Mouse (Mus musculus) ES-Bruce4 (cell line): ENCODE results near the gene Trim65. TPM values are rescaled to one million over a fixed set of nuclear protein-coding genes. Genes with fewer than 3 reads are reported as not detected.

ENCODE experiments used
- H3K27ac ChIP-seq: 2 replicates; pipeline ENCODE4 v1.5.1; 2012; ENCODE audit warnings: low read length, inconsistent platforms; ENCODE audit not compliant: insufficient read depth
- H3K27me3 ChIP-seq: 2 replicates; pipeline ENCODE4 v1.6.1; 2012; ENCODE audit warnings: mild to moderate bottlenecking, low read length, inconsistent platforms; ENCODE audit not compliant: control insufficient read depth, poor library complexity, insufficient read depth, severe bottlenecking
- H3K36me3 ChIP-seq: 2 replicates; pipeline ENCODE4 v1.6.1; 2012; ENCODE audit warnings: inconsistent platforms, mild to moderate bottlenecking, low read length, moderate library complexity; ENCODE audit not compliant: control insufficient read depth, poor library complexity, insufficient read depth, severe bottlenecking
- H3K4me1 ChIP-seq: one replicate; pipeline ENCODE4 v1.8.1; 2011; ENCODE audit warnings: low read length; ENCODE audit not compliant: control insufficient read depth, insufficient read depth
- H3K4me3 ChIP-seq: 2 replicates; pipeline ENCODE4 v1.5.1; 2011; ENCODE audit warnings: low read depth, mild to moderate bottlenecking, low read length
- H3K9ac ChIP-seq: 2 replicates; pipeline ENCODE4 v1.6.1; 2012; ENCODE audit warnings: low read depth, mild to moderate bottlenecking, inconsistent platforms; ENCODE audit not compliant: poor library complexity, severe bottlenecking
- H3K9me3 ChIP-seq: replicated peaks from 2 replicates; pipeline ENCODE4 v1.6.1; 2012; ENCODE audit warnings: mild to moderate bottlenecking, low read length, inconsistent platforms; ENCODE audit not compliant: control insufficient read depth, poor library complexity, insufficient read depth, severe bottlenecking
- CTCF ChIP-seq: IDR thresholded peaks from one replicate; pipeline ENCODE4 v1.8.1; 2011; ENCODE audit warnings: low read depth, low read length
- EP300 ChIP-seq: IDR thresholded peaks from 2 replicates; pipeline ENCODE4 v1.6.1; 2011; ENCODE audit warnings: low read depth, low read length; ENCODE audit not compliant: insufficient read depth
- POLR2A ChIP-seq: IDR thresholded peaks from one replicate; pipeline ENCODE4 v1.8.1; 2011; ENCODE audit warnings: low read length; ENCODE audit not compliant: insufficient read depth
- polyA plus RNA-seq: library from polyadenylated mRNA; stranded (reverse); fragments of >200 nt; gene quantifications from 2 replicates; pipeline ENCODE4 v1.2.4, GENCODE M21; 2011; ENCODE audit warnings: low read depth; ENCODE audit not compliant: missing spikeins, insufficient read depth, insufficient read length

The Trim65 gene
- polyA plus RNA-seq, 1 experiment, result 0.78 TPM

DNA sequence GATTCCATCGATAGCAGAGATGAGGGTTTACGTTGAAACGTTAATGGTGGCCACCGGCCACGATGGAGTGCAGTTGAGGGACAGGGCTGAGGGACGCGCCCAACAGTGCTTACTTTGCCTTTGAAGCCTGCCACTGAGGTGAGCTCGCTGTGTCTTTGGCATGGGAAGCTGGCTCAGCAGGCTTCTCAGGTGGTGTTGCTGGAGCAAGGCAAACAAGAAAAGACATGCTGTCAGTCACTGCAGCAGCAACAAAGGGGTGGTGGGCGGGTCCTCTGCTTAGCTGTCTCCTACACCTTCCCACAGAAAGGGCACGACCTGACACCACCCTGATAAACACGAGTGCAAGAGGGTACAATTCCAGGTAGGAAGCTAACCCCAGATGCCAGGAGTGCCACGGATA lies 30.4 kb upstream of the Trim65 start:
- no peak overlapping the region for H3K4me3 ChIP-seq
- H3K27ac ChIP-seq, result no peak overlapping the region
- no peaks in the 10 kb centered on the region for H3K36me3 ChIP-seq
- H3K9me3 ChIP-seq, result no peaks in the 10 kb centered on the region
- peak; percentile 66; the same call in 1 of the 2 replicates for TF ChIP-seq EP300
- no peak for TF ChIP-seq POLR2A
- TF ChIP-seq CTCF, result no peak
- no peaks in the 10 kb centered on the region for H3K27me3 ChIP-seq
- peaks cover 4% of the 10 kb centered on the region for H3K4me1 ChIP-seq
- H3K9ac ChIP-seq, result no peak overlapping the region

DNA sequence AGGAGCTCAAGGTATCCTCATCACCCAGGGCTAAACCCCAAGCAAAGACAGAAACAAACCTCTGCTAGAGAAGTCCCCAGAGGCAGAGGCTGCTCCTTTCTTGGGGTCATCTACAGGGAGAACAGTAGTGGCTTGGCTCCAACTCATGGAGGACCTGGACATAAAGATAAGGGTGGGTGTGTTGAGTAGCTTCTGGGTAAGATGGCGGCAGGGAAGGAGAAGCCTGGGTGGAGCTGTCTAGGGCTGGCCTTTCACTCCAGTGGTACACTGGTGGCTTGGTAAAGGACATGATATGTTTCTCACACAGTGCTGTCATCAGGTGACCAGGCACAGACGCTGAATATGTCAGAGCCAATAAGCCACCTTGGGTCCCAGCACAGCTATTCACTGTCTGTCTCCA lies 20.0 kb upstream of the Trim65 start:
- Histone ChIP-seq H3K4me1 (no peaks in the 10 kb centered on the region), H3K4me3 (no peak overlapping the region), H3K9ac (no peak overlapping the region), H3K9me3 (no peaks in the 10 kb centered on the region), H3K27ac (no peak overlapping the region), H3K27me3 (no peaks in the 10 kb centered on the region), H3K36me3 (peaks cover 2% of the 10 kb centered on the region; the same call in 1 of the 2 replicates)
- no peak for TF ChIP-seq EP300
- no peak for TF ChIP-seq CTCF
- no peak for TF ChIP-seq POLR2A

- no peaks in the 10 kb centered on the region for H3K27me3 ChIP-seq
- H3K4me1 ChIP-seq, result no peaks in the 10 kb centered on the region
- TF ChIP-seq EP300, result no peak
- no peak for TF ChIP-seq POLR2A
- TF ChIP-seq CTCF, result no peak
- H3K27ac ChIP-seq, result no peak overlapping the region
- no peaks in the 10 kb centered on the region for H3K9me3 ChIP-seq
- no peak overlapping the region for H3K4me3 ChIP-seq
- no peak overlapping the region for H3K9ac ChIP-seq
- peaks cover 2% of the 10 kb centered on the region; the same call in 1 of the 2 replicates for H3K36me3 ChIP-seq
Measured at GRCm38 (mm10) chr11:116149341-116149740, 18.4 kb upstream of the Trim65 start.

GRCm38 (mm10) chr11:116148761-116149221 lies 17.9 kb upstream of the Trim65 start:
- Histone ChIP-seq H3K27ac (no peak overlapping the region), H3K36me3 (peaks cover 2% of the 10 kb centered on the region; the same call in 1 of the 2 replicates), H3K27me3 (no peaks in the 10 kb centered on the region), H3K4me1 (no peaks in the 10 kb centered on the region), H3K9me3 (no peaks in the 10 kb centered on the region), H3K4me3 (no peak overlapping the region), H3K9ac (no peak overlapping the region)
- TF ChIP-seq POLR2A (no peak), EP300 (no peak), CTCF (no peak)

- H3K4me3 ChIP-seq, result no peak overlapping the region
- no peaks in the 10 kb centered on the region for H3K9me3 ChIP-seq
- H3K27ac ChIP-seq, result no peak overlapping the region
- TF ChIP-seq CTCF, result no peak
- no peak for TF ChIP-seq POLR2A
- no peak for TF ChIP-seq EP300
- no peak overlapping the region for H3K9ac ChIP-seq
- peaks cover 5% of the 10 kb centered on the region for H3K4me1 ChIP-seq
- H3K36me3 ChIP-seq, result no peaks in the 10 kb centered on the region
- no peaks in the 10 kb centered on the region for H3K27me3 ChIP-seq
Measured at GRCm38 (mm10) chr11:116146294-116146985, 15.5 kb upstream of the Trim65 start.
